Mouse (Mus musculus) cortical plate, adult 2 months (tissue): ENCODE results near the gene Icam2.
"Not testable (repeated sequence)": the region's sequence is repeated elsewhere in the genome, so short reads cannot be mapped to it uniquely, and the experiment has no call there.

ENCODE experiments used
- CTCF ChIP-seq: fragments of 200-500 bp; IDR thresholded peaks from 2 replicates; pipeline ENCODE4 v1.5.1; 2011; ENCODE audit warnings: mild to moderate bottlenecking, control low read depth, low read length; ENCODE audit not compliant: insufficient read depth; ENCODE audit errors: extremely low read depth
- POLR2A ChIP-seq: fragments of 200-500 bp; IDR thresholded peaks from 2 replicates; pipeline ENCODE4 v1.6.1; 2011; ENCODE audit warnings: mild to moderate bottlenecking, low read length, control low read depth; ENCODE audit not compliant: insufficient read depth; ENCODE audit errors: extremely low read depth

DNA sequence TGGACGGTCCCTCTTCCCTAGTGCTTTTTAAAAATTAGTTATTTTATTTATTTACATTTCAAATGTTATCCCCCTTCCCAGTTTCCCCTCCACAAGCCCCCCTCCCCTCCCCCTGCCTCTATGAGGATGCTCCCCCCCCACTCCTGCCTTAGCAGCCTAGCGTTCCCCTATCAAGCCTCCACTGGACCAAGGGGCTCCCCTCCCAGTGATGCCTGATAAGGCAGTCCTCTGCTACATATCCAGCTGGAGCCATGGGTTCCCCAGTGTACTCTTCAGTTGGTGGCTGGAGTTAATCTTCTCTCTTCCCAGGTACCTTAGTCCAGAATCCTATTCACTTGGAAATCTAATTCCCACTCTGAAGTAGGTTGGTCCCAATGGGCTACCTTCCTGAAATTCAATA is 6.2 kb upstream of the Icam2 start:
- TF ChIP-seq CTCF, POLR2A: not testable (repeated sequence)
